Mouse (Mus musculus) liver (tissue): ENCODE data around the gene Olfr44.
A peak's percentile ranks its signal among the peaks of the same experiment; 100 is the strongest.

ENCODE experiments used
- DNase-seq: peaks from one replicate; pipeline ENCODE4 v3.0.0-alpha.2; 2020; ENCODE audit warnings: mixed read lengths

The Olfr44 gene

DNA sequence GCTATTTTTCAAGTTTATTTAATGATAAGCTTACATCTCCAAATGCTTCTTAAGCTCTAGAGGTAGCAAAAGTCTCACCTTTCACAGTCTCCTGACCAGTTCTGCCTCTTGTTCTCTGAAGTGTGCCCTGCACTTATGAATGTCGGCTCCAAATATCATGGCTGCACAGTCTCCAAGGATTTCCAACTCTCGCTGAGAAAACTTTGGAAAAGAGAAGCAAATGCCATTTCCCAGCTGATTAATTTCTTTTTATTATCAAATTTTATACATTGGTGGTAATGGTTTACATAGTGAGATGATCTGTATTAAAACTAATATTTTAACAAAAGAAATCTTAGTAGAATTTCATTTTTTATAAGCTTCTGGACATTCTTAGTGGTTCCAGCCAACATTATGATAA, at the start of gene Olfr44:
Gene Olfr44, minus strand, starts transcription at position 101 of the 400 bp plus-strand sequence.
- no peak for DNase-seq

DNA sequence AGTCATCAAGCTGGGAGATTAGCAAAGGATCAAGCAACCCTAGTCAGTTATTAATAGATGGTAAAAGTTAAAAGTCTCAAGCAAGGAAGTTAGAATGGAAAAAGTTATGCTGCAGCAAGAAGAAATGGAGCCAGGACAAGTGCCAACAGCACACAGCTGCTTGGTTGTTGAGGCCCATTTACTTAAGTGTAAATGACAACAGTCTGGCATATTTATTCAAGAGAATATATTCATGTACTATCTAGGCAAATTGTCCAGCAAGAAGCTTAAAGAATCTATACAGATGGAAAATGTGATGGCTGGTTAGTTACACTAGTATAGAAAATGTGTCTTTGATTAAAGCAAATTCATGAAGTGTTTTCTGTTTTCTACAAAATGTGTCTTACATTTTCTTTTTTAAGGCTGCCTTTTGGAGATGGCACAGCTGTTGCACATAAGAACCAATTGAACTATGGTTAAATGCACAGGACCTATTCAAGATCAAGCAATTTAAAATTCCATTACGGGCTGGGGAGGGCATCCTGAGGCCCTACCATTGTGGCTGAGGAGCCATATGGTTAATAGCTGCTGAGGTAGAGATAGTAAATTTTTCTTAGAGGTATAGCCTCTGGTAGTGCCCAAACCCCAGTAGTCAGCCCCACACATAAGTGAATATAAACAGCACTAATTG, 30.0 kb upstream of the Olfr44 start:
- no peak for DNase-seq

DNA sequence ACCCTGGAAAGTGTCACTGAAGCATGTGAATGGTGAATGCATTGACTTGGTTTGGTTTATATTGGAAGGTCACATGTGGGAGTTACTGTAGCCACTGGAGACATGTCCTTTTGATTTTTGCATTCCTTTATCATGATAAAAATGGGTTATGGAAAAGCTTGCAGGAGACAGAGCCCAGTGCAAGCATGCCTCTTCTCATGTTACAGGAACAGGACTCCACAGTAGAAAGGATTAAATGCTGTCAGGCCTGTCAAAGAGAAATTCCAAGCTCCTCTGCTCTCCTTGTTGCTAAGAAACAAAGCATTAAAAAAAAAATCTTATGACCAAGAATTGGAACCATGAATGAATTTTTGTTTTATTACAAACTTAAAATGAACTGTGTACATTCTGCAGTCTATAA, 24.8 kb upstream of the Olfr44 start:
- DNase-seq = no peak

DNA sequence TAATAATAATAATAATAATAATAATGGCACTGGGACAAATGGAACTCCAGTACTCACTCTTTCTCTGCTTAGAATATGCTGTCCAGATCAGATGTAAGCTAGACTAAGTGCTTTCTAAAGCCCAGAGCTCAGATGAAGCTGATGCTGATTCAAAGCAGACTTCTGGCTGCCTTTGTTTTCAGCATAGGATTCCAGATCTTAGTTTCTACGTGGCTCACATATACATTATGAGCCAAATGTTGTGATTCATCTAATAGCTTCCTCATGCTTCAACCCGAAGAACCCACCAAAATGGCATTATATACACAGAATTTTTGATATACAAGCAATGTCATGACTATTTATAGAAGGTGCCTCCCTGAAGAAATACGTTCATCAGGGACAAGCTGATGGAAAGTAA, 21.7 kb upstream of the Olfr44 start, which contains the start of gene Olfr957:
Gene Olfr957, minus strand, starts transcription at position 279 of the 400 bp plus-strand sequence.
- no peak for DNase-seq

DNA sequence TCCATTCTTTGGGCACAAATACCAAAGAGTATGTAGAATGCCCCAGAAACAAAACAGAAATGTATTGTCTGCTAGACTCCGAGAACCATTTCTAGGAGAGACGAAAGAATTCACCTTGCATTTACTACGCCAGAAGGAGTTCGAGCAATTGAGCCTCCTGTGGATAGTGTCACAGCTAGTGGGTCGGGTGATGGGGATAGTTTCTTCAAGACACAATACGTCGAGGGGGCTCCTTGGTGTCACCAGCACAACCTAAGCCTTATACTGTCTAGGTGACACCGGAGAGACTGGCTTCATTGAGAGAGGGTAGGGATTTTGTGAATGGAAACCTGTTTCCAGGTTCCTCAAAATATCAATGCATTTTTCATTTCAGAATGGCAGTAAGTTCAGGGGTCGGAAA, 15.6 kb upstream of the Olfr44 start:
- DNase-seq = no peak

DNA sequence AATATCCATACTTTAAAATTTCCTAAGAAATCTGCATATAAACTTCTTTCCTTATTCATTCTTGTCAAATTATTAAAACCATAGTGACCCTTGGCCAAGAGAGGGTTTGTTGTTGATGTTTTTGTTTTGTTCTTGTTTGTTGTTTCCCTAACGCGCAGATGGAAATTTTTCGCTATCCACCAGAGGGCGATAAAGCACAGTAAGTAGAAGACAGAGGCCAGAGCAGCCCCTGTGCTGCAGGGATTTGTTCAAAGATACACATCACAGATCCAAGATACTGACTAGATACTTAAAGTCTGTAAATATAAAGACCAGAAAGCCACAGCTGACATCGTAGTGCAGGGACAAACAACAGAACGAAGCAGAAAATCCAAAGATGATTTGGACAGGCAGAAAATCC, 15.2 kb upstream of the Olfr44 start:
- DNase-seq = peak; percentile 6

DNA sequence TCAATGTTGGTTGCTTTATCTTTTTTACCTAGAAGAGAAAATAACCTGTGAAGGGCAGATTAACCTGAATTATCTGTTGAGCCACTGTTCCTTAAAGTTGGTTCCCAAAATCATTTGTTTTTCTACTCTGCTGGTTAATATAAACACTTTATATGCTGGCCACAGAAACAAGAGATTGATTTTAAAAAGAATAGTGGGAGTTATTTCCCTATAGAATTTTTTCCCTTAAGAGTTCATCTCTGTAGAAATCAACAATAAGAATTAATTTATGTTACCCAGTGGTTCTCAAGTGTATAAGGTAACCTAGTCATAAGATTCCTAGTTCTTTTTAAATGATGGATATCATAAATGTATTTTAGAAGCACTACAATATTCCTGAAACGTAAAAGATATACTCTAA, 22.0 kb downstream of the Olfr44 start, which contains the start of gene Olfr955:
Gene Olfr955, minus strand, starts transcription at position 101 of the 400 bp plus-strand sequence.
- DNase-seq = no peak

DNA sequence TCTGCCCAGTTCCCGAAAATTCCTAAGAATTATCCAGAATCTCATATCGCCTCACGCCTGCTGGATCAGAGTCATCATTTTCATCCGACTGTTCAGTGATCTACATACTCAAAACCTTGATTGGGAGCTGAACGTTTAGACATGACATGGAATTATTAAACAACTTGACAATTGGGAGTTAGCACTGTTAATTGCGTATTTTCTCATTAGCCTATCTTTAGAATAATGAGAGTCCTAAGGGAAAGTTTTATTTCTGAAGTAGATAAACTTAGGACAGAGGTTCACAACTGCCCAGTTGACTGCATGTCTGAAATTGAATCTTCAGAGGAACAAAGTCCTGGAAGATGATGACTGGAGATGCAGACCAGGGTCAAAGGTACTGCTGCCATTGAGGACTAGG, 37.4 kb downstream of the Olfr44 start, which contains the start of gene Olfr954:
Gene Olfr954, plus strand, starts transcription at position 301 of the 400 bp plus-strand sequence.
- no peak for DNase-seq
